26 mouse cellular contexts compared by ENCODE assay signal in genomic region chr13:89371253-89371652, GRCm38 (mm10).
"Had no signal": no experiment of that assay in that cellular context is flagged by ENCODE, and none has a peak within 500 bp of the region (broad histone marks: within the 10 kb centered on the region; RNA-seq: fewer than 3 reads in every experiment).

No protein-coding gene starts in this region.

- H3K4me3 ChIP-seq: gastrocnemius, adult 2 months; heart, embryonic 10.5 days; heart, embryonic 12.5 days; intestine, embryonic 15.5 days; layer of hippocampus, adult 2 months; left cerebral cortex, adult 2 months; limb, embryonic 10.5 days; limb, embryonic 12.5 days had no signal

- ATAC-seq: forebrain, embryonic 16.5 days; inflammation-experienced regulatory T-cells, adult 6 months; intestine, embryonic 15.5 days; intestine, postnatal 0 days had no signal

- H3K4me2 ChIP-seq: heart, embryonic 12.5 days; hindbrain, embryonic 14.5 days; intestine, embryonic 15.5 days; limb, embryonic 12.5 days; liver, embryonic 11.5 days had no signal

- H3K4me1 ChIP-seq: heart, embryonic 10.5 days; heart, embryonic 12.5 days; intestine, embryonic 15.5 days; limb, embryonic 10.5 days; limb, embryonic 12.5 days had no signal

- H3K36me3 ChIP-seq: heart, embryonic 10.5 days; heart, embryonic 12.5 days; intestine, embryonic 15.5 days; limb, embryonic 10.5 days; limb, embryonic 12.5 days had no signal

- H3K9ac ChIP-seq: heart, embryonic 12.5 days; hindbrain, embryonic 14.5 days; intestine, embryonic 15.5 days; limb, embryonic 12.5 days had no signal

- H3K9me3 ChIP-seq: heart, embryonic 10.5 days; heart, embryonic 12.5 days; intestine, embryonic 15.5 days; limb, embryonic 10.5 days; limb, embryonic 12.5 days had no signal

- DNase-seq: gastrocnemius, adult 2 months; gastrocnemius, postnatal 10 days; gastrocnemius, postnatal 25 days; heart, adult 18-20 months; heart, postnatal 10 days; heart, postnatal 4 days; kidney, adult 18-20 months; kidney, adult 8-10 months; kidney, postnatal 10 days; kidney, postnatal 25 days; kidney, postnatal 4 days; layer of hippocampus, adult 9-11 months; layer of hippocampus, postnatal 36 days; liver had no signal

- H3K27me3 ChIP-seq: heart, embryonic 12.5 days; intestine, embryonic 15.5 days; limb, embryonic 12.5 days had no signal

- H3K27ac ChIP-seq: gastrocnemius, adult 2 months; heart, embryonic 10.5 days; hindbrain, embryonic 14.5 days; intestine, embryonic 15.5 days; layer of hippocampus, adult 2 months; left cerebral cortex, adult 2 months; limb, embryonic 10.5 days; limb, embryonic 12.5 days had no signal
